Mouse (Mus musculus): ENCODE results near the gene Catsperz. TPM values are rescaled to one million over a fixed set of nuclear protein-coding genes. Genes with fewer than 3 reads are reported as not detected.
A peak's percentile ranks its signal among the peaks of the same experiment; 100 is the strongest.
"Not testable (repeated sequence)": the region's sequence is repeated elsewhere in the genome, so short reads cannot be mapped to it uniquely, and the experiment has no call there.

The Catsperz gene
- polyA plus RNA-seq, 1 experiment from 2014 or later: 1.3 TPM

DNA sequence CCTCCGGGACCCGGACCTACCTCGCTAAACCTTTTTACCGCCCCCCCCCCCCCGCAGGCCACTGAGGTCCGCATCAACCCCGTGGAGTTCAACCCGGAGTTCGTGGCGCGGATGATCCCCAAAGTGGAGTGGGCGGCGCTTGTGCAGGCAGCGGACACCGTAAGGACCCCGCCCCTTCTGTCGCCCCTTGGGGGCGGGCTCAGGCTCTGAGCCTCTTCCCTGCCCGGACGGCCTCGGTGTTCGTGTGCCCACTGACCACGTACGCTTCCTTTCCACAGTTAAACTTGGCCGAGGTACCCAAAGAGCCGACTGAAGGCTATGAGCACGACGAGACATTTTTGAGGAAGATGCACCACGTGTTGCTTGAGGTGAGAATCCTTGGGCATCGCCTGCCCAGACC is 14.9 kb downstream of the Catsperz start:
- H3K9ac ChIP-seq (ENCODE audit: low read length): peak overlapping the region; percentile 67
- peaks cover 15% of the 10 kb centered on the region for H3K36me3 ChIP-seq (ENCODE audit: control insufficient read depth, insufficient read depth, low read length)
- not testable (repeated sequence) for H3K9me3 ChIP-seq (ENCODE audit: control insufficient read depth, low read length); H3K27me3 ChIP-seq (ENCODE audit: control insufficient read depth, insufficient read depth, low read length)
- under 1% methylated on average over 30 of the region's 30 CpGs for WGBS
- peak overlapping the region; percentile 60 for H3K4me3 ChIP-seq (ENCODE audit: low read depth, low read length)
- peak overlapping the region; percentile 98 for H3K27ac ChIP-seq (replicated peaks; ENCODE audit: low read depth, low read length)
- ATAC-seq (ENCODE audit: insufficient number of reproducible peaks, low FRiP score, low TSS enrichment, low read depth): peak; percentile 16
- H3K4me2 ChIP-seq (ENCODE audit: low read depth, severe bottlenecking): peak overlapping the region; percentile 80
- DNase-seq (ENCODE audit: low spot score): peak; percentile 62
- H3K4me1 ChIP-seq (ENCODE audit: control insufficient read depth, insufficient read depth, low read length): peaks cover 13% of the 10 kb centered on the region; the same call in 1 of the 2 replicates

DNA sequence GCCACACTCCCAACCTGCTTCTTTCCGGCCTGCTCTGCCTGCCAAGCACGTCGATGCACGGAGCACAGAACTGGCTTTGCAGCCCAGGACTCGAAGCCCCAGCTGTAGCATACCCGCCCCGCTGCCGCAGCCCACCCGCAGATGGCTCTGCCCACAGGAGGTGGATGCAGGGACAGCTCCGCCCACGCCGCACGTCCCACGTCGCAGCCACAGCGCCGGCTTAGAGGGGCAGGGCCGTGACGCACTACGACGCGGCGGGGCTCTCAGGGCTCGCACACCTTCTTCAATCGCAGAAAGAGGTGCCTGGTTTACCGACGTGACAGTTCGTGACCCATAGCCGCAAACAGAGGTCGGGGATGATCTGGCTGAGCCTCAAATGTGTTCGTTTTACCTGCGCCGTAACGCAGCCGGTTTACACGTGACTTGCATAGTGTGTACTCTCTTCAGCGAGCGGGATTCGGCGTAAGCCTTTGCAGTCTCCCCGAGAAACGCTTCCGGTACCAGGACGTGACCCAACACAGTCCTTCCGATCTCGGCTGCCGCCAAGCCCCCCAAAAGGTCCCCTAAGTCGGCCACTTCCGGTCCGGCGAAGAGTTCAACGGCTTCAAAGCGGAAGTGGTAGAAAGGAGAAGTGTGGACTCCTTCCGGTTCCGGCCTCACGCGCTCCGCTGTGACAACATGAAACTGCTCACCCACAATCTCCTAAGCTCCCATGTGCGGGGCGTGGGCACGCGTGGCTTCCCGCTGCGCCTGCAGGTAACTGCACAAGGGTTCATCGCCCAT is 15.5 kb downstream of the Catsperz start, which contains the start of the genes Trmt112 and Prdx5:
TSS of gene Trmt112 (plus strand) at position 192 of the 783 bp plus-strand sequence.
TSS of gene Prdx5 (minus strand) at position 600 of the 783 bp plus-strand sequence.
- Histone ChIP-seq H3K4me3 (ENCODE audit: low read depth, low read length) (peak within 1 kb of the TSS; percentile 60), H3K27me3 (ENCODE audit: control insufficient read depth, insufficient read depth, low read length) (no peaks in the 10 kb centered on the region), H3K4me1 (ENCODE audit: control insufficient read depth, insufficient read depth, low read length) (peaks cover 13% of the 10 kb centered on the region; the same call in 1 of the 2 replicates), H3K4me2 (ENCODE audit: low read depth, severe bottlenecking) (peak within 1 kb of the TSS; percentile 80), H3K9ac (ENCODE audit: low read length) (peak within 1 kb of the TSS; percentile 67), H3K27ac (replicated peaks; ENCODE audit: low read depth, low read length) (peak within 1 kb of the TSS; percentile 98), H3K36me3 (ENCODE audit: control insufficient read depth, insufficient read depth, low read length) (peaks cover 15% of the 10 kb centered on the region), H3K9me3 (ENCODE audit: control insufficient read depth, low read length) (no peaks in the 10 kb centered on the region)
- ATAC-seq (ENCODE audit: insufficient number of reproducible peaks, low FRiP score, low TSS enrichment, low read depth): peak; percentile 90
- under 1% methylated on average over 65 of the region's 65 CpGs for WGBS
- DNase-seq (ENCODE audit: low spot score): peak; percentile 93

- DNase-seq (ENCODE audit: low spot score): no peak
- H3K9me3 ChIP-seq (ENCODE audit: control insufficient read depth, low read length): no peaks in the 10 kb centered on the region
- peak overlapping the region; percentile 67 for H3K9ac ChIP-seq (ENCODE audit: low read length)
- H3K4me1 ChIP-seq (ENCODE audit: control insufficient read depth, insufficient read depth, low read length): peaks cover 13% of the 10 kb centered on the region; the same call in 1 of the 2 replicates
- peak overlapping the region; percentile 80 for H3K4me2 ChIP-seq (ENCODE audit: low read depth, severe bottlenecking)
- H3K36me3 ChIP-seq (ENCODE audit: control insufficient read depth, insufficient read depth, low read length): peaks cover 15% of the 10 kb centered on the region
- 9% methylated on average over 11 of the region's 11 CpGs for WGBS
- H3K27me3 ChIP-seq (ENCODE audit: control insufficient read depth, insufficient read depth, low read length): no peaks in the 10 kb centered on the region
- peak overlapping the region; percentile 60 for H3K4me3 ChIP-seq (ENCODE audit: low read depth, low read length)
- ATAC-seq (ENCODE audit: insufficient number of reproducible peaks, low FRiP score, low TSS enrichment, low read depth): no peak; the same call in 1 of the 2 replicates
- H3K27ac ChIP-seq (replicated peaks; ENCODE audit: low read depth, low read length): peak overlapping the region; percentile 98; the same call in 1 of the 2 replicates
Observed at GRCm38 (mm10) chr19:6909021-6909420, 16.2 kb downstream of the Catsperz start.

DNA sequence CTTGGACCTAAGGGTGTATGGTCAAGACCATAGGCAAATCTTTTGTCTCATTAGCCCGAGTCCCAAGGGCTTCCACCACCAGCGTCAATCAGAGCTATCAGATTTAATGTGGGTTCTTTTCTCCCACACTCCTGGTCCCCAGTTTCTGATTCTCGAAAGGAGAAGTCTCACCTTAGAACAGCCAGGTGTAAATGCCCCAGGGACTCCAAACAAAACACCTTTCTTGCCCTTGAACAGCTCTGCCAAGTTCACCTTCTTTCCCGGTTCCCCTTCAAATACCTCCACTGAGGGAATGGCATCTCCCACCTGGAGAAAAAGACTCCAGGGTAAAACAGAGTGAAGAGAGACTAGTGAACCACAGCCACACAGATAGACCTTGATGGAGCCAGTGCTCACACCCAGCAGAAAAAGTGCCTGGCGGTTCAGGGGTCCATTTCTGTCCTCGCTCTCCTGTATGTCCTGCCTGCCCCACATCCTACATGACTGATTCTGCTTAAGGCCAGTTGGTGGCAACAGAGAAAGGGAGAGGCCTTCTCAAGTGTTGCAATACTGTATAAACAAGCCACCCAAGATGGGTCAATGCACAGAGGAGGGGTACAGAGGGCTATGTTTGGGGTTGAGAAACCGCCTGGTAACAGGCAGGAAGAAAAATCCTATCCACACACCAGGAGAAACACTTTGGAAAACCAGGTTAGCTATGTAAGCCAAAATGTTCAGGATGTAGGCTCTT is 17.2 kb downstream of the Catsperz start:
- H3K36me3 ChIP-seq (ENCODE audit: control insufficient read depth, insufficient read depth, low read length): peaks cover 13% of the 10 kb centered on the region
- no peak overlapping the region for H3K9ac ChIP-seq (ENCODE audit: low read length)

DNA sequence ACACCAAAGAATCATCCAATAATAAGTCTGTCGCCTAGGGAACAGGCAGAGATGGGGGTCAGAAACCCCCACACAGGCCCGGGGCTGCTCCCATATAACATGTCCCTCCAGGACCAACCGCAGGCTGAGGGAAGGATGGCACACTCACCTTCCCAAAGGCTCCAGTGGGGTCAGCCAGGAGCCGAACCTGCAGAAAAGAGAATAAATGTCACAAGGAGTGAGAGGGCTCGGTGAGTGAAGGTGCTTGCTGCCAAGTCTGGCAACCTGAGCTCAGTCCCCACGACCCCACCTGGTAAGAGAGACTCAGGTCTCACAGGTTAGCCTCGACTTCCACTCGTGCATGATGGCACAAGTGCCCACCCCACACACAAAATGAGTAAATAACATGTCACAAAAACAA is 18.1 kb downstream of the Catsperz start:
- no peak for ATAC-seq (ENCODE audit: insufficient number of reproducible peaks, low FRiP score, low TSS enrichment, low read depth)
- Histone ChIP-seq H3K36me3 (ENCODE audit: control insufficient read depth, insufficient read depth, low read length) (peaks cover 11% of the 10 kb centered on the region; the same call in 1 of the 2 replicates), H3K4me1 (ENCODE audit: control insufficient read depth, insufficient read depth, low read length) (peaks cover 13% of the 10 kb centered on the region; the same call in 1 of the 2 replicates), H3K9ac (ENCODE audit: low read length) (no peak overlapping the region), H3K4me3 (ENCODE audit: low read depth, low read length) (no peak overlapping the region), H3K27ac (replicated peaks; ENCODE audit: low read depth, low read length) (no peak overlapping the region), H3K9me3 (ENCODE audit: control insufficient read depth, low read length) (no peaks in the 10 kb centered on the region), H3K4me2 (ENCODE audit: low read depth, severe bottlenecking) (no peak overlapping the region), H3K27me3 (ENCODE audit: control insufficient read depth, insufficient read depth, low read length) (no peaks in the 10 kb centered on the region)
- no peak for DNase-seq (ENCODE audit: low spot score)
- 85% methylated on average over 8 of the region's 8 CpGs for WGBS

More for the DNA sequence above, 17.2 kb downstream of the Catsperz start:
- 87% methylated on average over 7 of the region's 7 CpGs for WGBS
- H3K4me1 ChIP-seq (ENCODE audit: control insufficient read depth, insufficient read depth, low read length): peaks cover 13% of the 10 kb centered on the region; the same call in 1 of the 2 replicates
- H3K4me2 ChIP-seq (ENCODE audit: low read depth, severe bottlenecking): no peak overlapping the region; the same call in 1 of the 2 replicates
- no peak overlapping the region for H3K4me3 ChIP-seq (ENCODE audit: low read depth, low read length)
- no peaks in the 10 kb centered on the region for H3K27me3 ChIP-seq (ENCODE audit: control insufficient read depth, insufficient read depth, low read length)
- ATAC-seq (ENCODE audit: insufficient number of reproducible peaks, low FRiP score, low TSS enrichment, low read depth): no peak
- no peak overlapping the region for H3K27ac ChIP-seq (replicated peaks; ENCODE audit: low read depth, low read length)
- no peak for DNase-seq (ENCODE audit: low spot score)
- no peaks in the 10 kb centered on the region for H3K9me3 ChIP-seq (ENCODE audit: control insufficient read depth, low read length)

DNA sequence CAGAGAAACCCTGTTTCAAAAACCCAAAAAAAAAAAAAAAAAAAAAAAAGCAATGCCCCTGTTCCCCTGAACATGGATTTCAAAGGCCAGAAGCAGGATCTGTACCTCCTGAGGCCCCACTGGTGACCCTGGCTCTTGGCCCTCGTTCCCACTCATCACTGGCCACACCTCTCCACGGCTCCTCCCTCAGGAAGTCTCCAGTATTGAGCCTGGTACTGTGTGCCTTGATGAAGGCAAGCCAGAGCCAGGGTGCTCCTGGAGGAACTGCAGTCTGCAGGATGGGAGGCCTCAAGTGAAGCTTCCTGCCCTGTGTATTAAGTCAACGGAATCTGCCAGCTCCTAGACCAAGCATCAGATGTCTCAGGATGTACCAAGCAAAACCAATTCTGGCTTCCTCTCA is 19.0 kb downstream of the Catsperz start:
- WGBS: 93% methylated on average over 3 of the region's 3 CpGs
- Histone ChIP-seq H3K9me3 (ENCODE audit: control insufficient read depth, low read length) (no peaks in the 10 kb centered on the region), H3K27ac (replicated peaks; ENCODE audit: low read depth, low read length) (no peak overlapping the region), H3K9ac (ENCODE audit: low read length) (no peak overlapping the region), H3K4me2 (ENCODE audit: low read depth, severe bottlenecking) (no peak overlapping the region), H3K27me3 (ENCODE audit: control insufficient read depth, insufficient read depth, low read length) (no peaks in the 10 kb centered on the region), H3K36me3 (ENCODE audit: control insufficient read depth, insufficient read depth, low read length) (peaks cover 3% of the 10 kb centered on the region; the same call in 1 of the 2 replicates), H3K4me1 (ENCODE audit: control insufficient read depth, insufficient read depth, low read length) (peaks cover 11% of the 10 kb centered on the region; the same call in 1 of the 2 replicates), H3K4me3 (ENCODE audit: low read depth, low read length) (no peak overlapping the region)
- DNase-seq (ENCODE audit: low spot score) (no peak), ATAC-seq (ENCODE audit: insufficient number of reproducible peaks, low FRiP score, low TSS enrichment, low read depth) (no peak)

- no peak overlapping the region for H3K27ac ChIP-seq (replicated peaks; ENCODE audit: low read depth, low read length)
- no peaks in the 10 kb centered on the region for H3K27me3 ChIP-seq (ENCODE audit: control insufficient read depth, insufficient read depth, low read length)
- no peak overlapping the region for H3K4me2 ChIP-seq (ENCODE audit: low read depth, severe bottlenecking)
- H3K4me1 ChIP-seq (ENCODE audit: control insufficient read depth, insufficient read depth, low read length): peaks cover 7% of the 10 kb centered on the region; the same call in 1 of the 2 replicates
- no peak for DNase-seq (ENCODE audit: low spot score)
- no peak overlapping the region for H3K4me3 ChIP-seq (ENCODE audit: low read depth, low read length)
- no peak overlapping the region for H3K9ac ChIP-seq (ENCODE audit: low read length)
- WGBS: 88% methylated on average over 11 of the region's 11 CpGs
- H3K36me3 ChIP-seq (ENCODE audit: control insufficient read depth, insufficient read depth, low read length): peaks cover 3% of the 10 kb centered on the region; the same call in 1 of the 2 replicates
- H3K9me3 ChIP-seq (ENCODE audit: control insufficient read depth, low read length): no peaks in the 10 kb centered on the region
- no peak for ATAC-seq (ENCODE audit: insufficient number of reproducible peaks, low FRiP score, low TSS enrichment, low read depth)
Observed at GRCm38 (mm10) chr19:6905498-6906159, 19.6 kb downstream of the Catsperz start.

DNA sequence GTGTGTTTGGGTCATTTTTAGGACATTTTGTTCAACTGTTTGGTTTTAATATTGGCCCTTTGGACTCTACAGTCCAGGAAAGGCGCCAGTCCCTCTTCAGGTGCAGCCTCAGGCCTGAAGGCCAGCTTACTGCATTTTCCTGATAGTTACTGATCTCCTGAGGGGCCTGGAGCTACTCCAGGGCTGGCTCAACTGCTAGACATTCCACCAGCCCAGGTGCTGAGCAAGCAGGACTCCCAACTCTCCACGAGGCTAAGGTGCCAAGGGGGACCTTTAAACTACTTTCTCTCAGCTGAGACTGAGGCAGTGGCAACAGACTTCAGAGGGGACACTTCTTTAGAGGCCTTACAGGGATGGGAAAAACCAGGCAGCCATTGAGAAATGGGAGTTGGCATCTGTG is 20.3 kb downstream of the Catsperz start:
- Histone ChIP-seq H3K9me3 (ENCODE audit: control insufficient read depth, low read length) (peaks cover 2% of the 10 kb centered on the region; the same call in 1 of the 2 replicates), H3K36me3 (ENCODE audit: control insufficient read depth, insufficient read depth, low read length) (peaks cover 3% of the 10 kb centered on the region; the same call in 1 of the 2 replicates), H3K4me1 (ENCODE audit: control insufficient read depth, insufficient read depth, low read length) (peaks cover 7% of the 10 kb centered on the region; the same call in 1 of the 2 replicates), H3K4me2 (ENCODE audit: low read depth, severe bottlenecking) (no peak overlapping the region), H3K4me3 (ENCODE audit: low read depth, low read length) (no peak overlapping the region), H3K9ac (ENCODE audit: low read length) (no peak overlapping the region), H3K27me3 (ENCODE audit: control insufficient read depth, insufficient read depth, low read length) (no peaks in the 10 kb centered on the region), H3K27ac (replicated peaks; ENCODE audit: low read depth, low read length) (no peak overlapping the region)
- DNase-seq (ENCODE audit: low spot score): no peak
- 88% methylated on average over 2 of the region's 2 CpGs for WGBS
- no peak for ATAC-seq (ENCODE audit: insufficient number of reproducible peaks, low FRiP score, low TSS enrichment, low read depth)
